Mouse (Mus musculus): Measurements from ENCODE around the gene 2810006K23Rik.
"Not testable (repeated sequence)": the region's sequence is repeated elsewhere in the genome, so short reads cannot be mapped to it uniquely, and the experiment has no call there.

Gene 2810006K23Rik

GRCm38 (mm10) chr5:124327510-124328364 is at the start of gene 2810006K23Rik, which contains the start of gene Mphosph9:
TSS of gene 2810006K23Rik (plus strand) at chr5:124328089.
TSS of gene Mphosph9 (minus strand) at chr5:124327972.
- in situ Hi-C loops (cut with MboI; ENCODE audit: low sequenced_read_pairs), result no loop called here

- in situ Hi-C loops (cut with MboI; ENCODE audit: low sequenced_read_pairs), result no loop called here
Measured at GRCm38 (mm10) chr5:124282854-124283253, 45.0 kb upstream of the 2810006K23Rik start.

GRCm38 (mm10) chr5:124284330-124284729 is 43.6 kb upstream of the 2810006K23Rik start:
- in situ Hi-C loops (cut with MboI; ENCODE audit: low sequenced_read_pairs), result no loop called here

- in situ Hi-C loops (cut with MboI; ENCODE audit: low sequenced_read_pairs), result no loop called here
Measured at GRCm38 (mm10) chr5:124287616-124288247, 40.2 kb upstream of the 2810006K23Rik start.

GRCm38 (mm10) chr5:124290216-124290615 is 37.7 kb upstream of the 2810006K23Rik start:
- in situ Hi-C loops (cut with MboI; ENCODE audit: low sequenced_read_pairs), result no loop called here

GRCm38 (mm10) chr5:124293967-124294366 is 33.9 kb upstream of the 2810006K23Rik start:
- in situ Hi-C loops (cut with MboI; ENCODE audit: low sequenced_read_pairs), result no loop called here

- in situ Hi-C loops (cut with MboI; ENCODE audit: low sequenced_read_pairs), result no loop called here
Measured at GRCm38 (mm10) chr5:124296475-124296874, 31.4 kb upstream of the 2810006K23Rik start.

GRCm38 (mm10) chr5:124299307-124299706 is 28.6 kb upstream of the 2810006K23Rik start:
- in situ Hi-C loops (cut with MboI; ENCODE audit: low sequenced_read_pairs), result not testable (repeated sequence)

- in situ Hi-C loops (cut with MboI; ENCODE audit: low sequenced_read_pairs), result no loop called here
Measured at GRCm38 (mm10) chr5:124300132-124300531, 27.8 kb upstream of the 2810006K23Rik start.

- in situ Hi-C loops (cut with MboI; ENCODE audit: low sequenced_read_pairs), result not testable (repeated sequence)
Measured at GRCm38 (mm10) chr5:124302853-124303252, 25.0 kb upstream of the 2810006K23Rik start.

GRCm38 (mm10) chr5:124309155-124309554 is 18.7 kb upstream of the 2810006K23Rik start:
- in situ Hi-C loops (cut with MboI; ENCODE audit: low sequenced_read_pairs), result no loop called here

- in situ Hi-C loops (cut with MboI; ENCODE audit: low sequenced_read_pairs), result no loop called here
Measured at GRCm38 (mm10) chr5:124310091-124310490, 17.8 kb upstream of the 2810006K23Rik start.

GRCm38 (mm10) chr5:124315498-124315897 is 12.4 kb upstream of the 2810006K23Rik start:
- in situ Hi-C loops (cut with MboI; ENCODE audit: low sequenced_read_pairs), result no loop called here

- in situ Hi-C loops (cut with MboI; ENCODE audit: low sequenced_read_pairs), result no loop called here
Measured at GRCm38 (mm10) chr5:124315941-124316340, 11.9 kb upstream of the 2810006K23Rik start.

GRCm38 (mm10) chr5:124317648-124318047 is 10.2 kb upstream of the 2810006K23Rik start:
- in situ Hi-C loops (cut with MboI; ENCODE audit: low sequenced_read_pairs), result no loop called here

GRCm38 (mm10) chr5:124326829-124327228 is 1.1 kb upstream of the 2810006K23Rik start:
- in situ Hi-C loops (cut with MboI; ENCODE audit: low sequenced_read_pairs), result no loop called here

- in situ Hi-C loops (cut with MboI; ENCODE audit: low sequenced_read_pairs), result no loop called here
Measured at GRCm38 (mm10) chr5:124330086-124330485, 2.2 kb downstream of the 2810006K23Rik start.

- in situ Hi-C loops (cut with MboI; ENCODE audit: low sequenced_read_pairs), result no loop called here
Measured at GRCm38 (mm10) chr5:124334392-124334791, 6.5 kb downstream of the 2810006K23Rik start.

- in situ Hi-C loops (cut with MboI; ENCODE audit: low sequenced_read_pairs), result no loop called here
Measured at GRCm38 (mm10) chr5:124337103-124337502, 9.2 kb downstream of the 2810006K23Rik start.

GRCm38 (mm10) chr5:124337909-124338308 is 10.0 kb downstream of the 2810006K23Rik start:
- in situ Hi-C loops (cut with MboI; ENCODE audit: low sequenced_read_pairs), result no loop called here

GRCm38 (mm10) chr5:124338791-124339190 is 10.9 kb downstream of the 2810006K23Rik start:
- in situ Hi-C loops (cut with MboI; ENCODE audit: low sequenced_read_pairs), result no loop called here

Data from CH12F3 (cell line).